In genomic region chr12:84570694-84571415, GRCm38 (mm10) we compare ENCODE assay signal across 9 mouse cellular contexts. TPM values are rescaled to one million over a fixed set of nuclear protein-coding genes. Genes with fewer than 3 reads are reported as not detected.
DNase-seq lines count a peak whose midpoint lies in the region; ATAC-seq and TF ChIP-seq lines count a peak whose summit lies in the region.
"Had no signal": no experiment of that assay in that cellular context is flagged by ENCODE, and none has a peak within 500 bp of the region (broad histone marks: within the 10 kb centered on the region; RNA-seq: fewer than 3 reads in every experiment).

No protein-coding gene starts in this region.

- no peak overlapping the region for H3K27ac ChIP-seq in gastrocnemius, adult 2 months
- no peak overlapping the region for H3K27ac ChIP-seq in hindbrain, embryonic 13.5 days
- H3K27ac ChIP-seq in neural tube, embryonic 15.5 days (replicated peaks): no peak overlapping the region

- peaks cover 15% of the 10 kb centered on the region for H3K4me1 ChIP-seq in hindbrain, embryonic 13.5 days (replicated peaks)
- H3K4me1 ChIP-seq in neural tube, embryonic 15.5 days: peaks cover 19% of the 10 kb centered on the region

- no peaks in the 10 kb centered on the region for H3K36me3 ChIP-seq in hindbrain, embryonic 13.5 days
- no peaks in the 10 kb centered on the region for H3K36me3 ChIP-seq in neural tube, embryonic 15.5 days

- peak overlapping the region; percentile 6; the same call in 1 of the 2 replicates for H3K4me2 ChIP-seq in hindbrain, embryonic 13.5 days
- 0 out of 2 replicates have a peak overlapping the region, but pooled peaks have one; percentile 9 for H3K4me2 ChIP-seq in neural tube, embryonic 15.5 days

- ATAC-seq in hindbrain, embryonic 13.5 days (ENCODE audit: low FRiP score): no peak
- ATAC-seq in neural tube, embryonic 15.5 days (ENCODE audit: low FRiP score): no peak

- no peak for TF ChIP-seq CTCF in gastrocnemius, adult 2 months (IDR thresholded peaks at IDR 0.05)

- H3K27me3 ChIP-seq in hindbrain, embryonic 13.5 days: peaks cover 99% of the 10 kb centered on the region
- H3K27me3 ChIP-seq in neural tube, embryonic 15.5 days (replicated peaks): peaks cover 91% of the 10 kb centered on the region

- intact Hi-C loops in gastrocnemius, adult 2 months (cut with DNase I): no loop called here

- H3K9me3 ChIP-seq in hindbrain, embryonic 13.5 days: no peaks in the 10 kb centered on the region
- H3K9me3 ChIP-seq in neural tube, embryonic 15.5 days (replicated peaks): no peaks in the 10 kb centered on the region

- 0 out of 2 replicates have a peak overlapping the region, but pooled peaks have one; percentile 0 for H3K4me3 ChIP-seq in gastrocnemius, adult 2 months
- peak overlapping the region; percentile 21 for H3K4me3 ChIP-seq in hindbrain, embryonic 13.5 days
- no peak overlapping the region for H3K4me3 ChIP-seq in neural tube, embryonic 15.5 days (replicated peaks)

- peak overlapping the region; percentile 29; the same call in 1 of the 2 replicates for H3K9ac ChIP-seq in hindbrain, embryonic 13.5 days
- no peak overlapping the region for H3K9ac ChIP-seq in neural tube, embryonic 15.5 days (replicated peaks)

- no peak for DNase-seq in gastrocnemius, adult 2 months
- DNase-seq in gastrocnemius, postnatal 10 days: no peak
- peak; percentile 17 for DNase-seq in right cerebral cortex, postnatal 4 days
- DNase-seq in right cerebral cortex, postnatal 25 days: no peak
- DNase-seq in spleen, adult 18-20 months: no peak
- DNase-seq in layer of hippocampus, postnatal 14 days (ENCODE audit: low spot score in 2 of 2): no peak
- DNase-seq: kidney, adult 2 months had no signal

- WGBS in hindbrain, embryonic 13.5 days: 2% methylated on average over 34 of the region's 34 CpGs
- under 1% methylated on average over 34 of the region's 34 CpGs for WGBS in neural tube, embryonic 15.5 days

RNA-seq across cellular contexts. Expression of gene Vsx2, which starts 1.3 kb away (rescaled TPM):
- not detected for total RNA-seq in gastrocnemius, adult 2 months (2021)
- under 1 TPM in 1 of 2 experiments, not detected in 1; 0.07 TPM for total RNA-seq in gastrocnemius, postnatal 10 days (2021)
- 5.4 and 10.1 TPM in 2 replicates for polyA plus RNA-seq in hindbrain, embryonic 13.5 days (2015; fragmentation: Nextera tagmentation; extraction: Ambion mirVana)
- 5.7 and 6.0 TPM in 2 replicates for polyA plus RNA-seq in neural tube, embryonic 15.5 days (2015; fragmentation: Nextera tagmentation; extraction: Ambion mirVana)
- total RNA-seq in layer of hippocampus, postnatal 14 days (2021): under 1 TPM; 0.23 to 0.31 TPM
- polyA plus RNA-seq: kidney, adult 2 months had no signal

RNA-seq across cellular contexts. Expression of gene Abcd4, which starts 46.4 kb away (rescaled TPM):
- 1 to 10 TPM; 4.0 to 5.3 TPM for total RNA-seq in gastrocnemius, adult 2 months (2021)
- total RNA-seq in gastrocnemius, postnatal 10 days (2021): 1 to 10 TPM; 4.4 to 5.2 TPM
- 12.4 and 13.8 TPM in 2 replicates for polyA plus RNA-seq in hindbrain, embryonic 13.5 days (2015; fragmentation: Nextera tagmentation; extraction: Ambion mirVana)
- polyA plus RNA-seq in neural tube, embryonic 15.5 days (2015; fragmentation: Nextera tagmentation; extraction: Ambion mirVana): 14.0 and 14.3 TPM in 2 replicates
- total RNA-seq in layer of hippocampus, postnatal 14 days (2021): 10 to 100 TPM; 15.6 to 15.7 TPM
